Mouse (Mus musculus) E14TG2a.4 (cell line): ENCODE results near the gene Smim4.

Experiments used
- CTCF ChIP-seq: conservative IDR thresholded peaks from 2 replicates; pipeline ENCODE4 v1.5.1; 2014; ENCODE audit warnings: low read length
- NANOG ChIP-seq: IDR thresholded peaks from 2 replicates; pipeline ENCODE4 v1.6.1; 2014; ENCODE audit warnings: borderline replicate concordance, low read length, mixed read lengths

- no peak for TF ChIP-seq CTCF
- TF ChIP-seq NANOG, result no peak
Measured at GRCm38 (mm10) chr14:31139666-31140065, 10.9 kb upstream of the Smim4 start.
